Mouse (Mus musculus) G1E (cell line): ENCODE results near the gene Mfsd12.

Source experiments
- CTCF ChIP-seq: IDR thresholded peaks from 2 replicates; pipeline ENCODE4 v1.5.1; 2012; ENCODE audit warnings: low read depth, low read length, inconsistent platforms, mixed read lengths
- GATA1 ChIP-seq: IDR thresholded peaks from 2 replicates; pipeline ENCODE4 v1.6.1; 2012; ENCODE audit warnings: borderline replicate concordance, low read length, inconsistent platforms, mixed read lengths
- POLR2AphosphoS5 ChIP-seq: IDR thresholded peaks from 2 replicates; pipeline ENCODE4 v1.6.1; 2012; ENCODE audit warnings: low read depth, low read length, inconsistent platforms; ENCODE audit not compliant: insufficient replicate concordance
- TAL1 ChIP-seq: conservative IDR thresholded peaks from 2 replicates; pipeline ENCODE4 v1.6.1; 2012; ENCODE audit warnings: low read depth, low read length, inconsistent platforms, mixed read lengths

GRCm38 (mm10) chr10:81402227-81402765 is 45.0 kb downstream of the Mfsd12 start:
- TF ChIP-seq CTCF, result no peak
- no peak for TF ChIP-seq GATA1
- no peak for TF ChIP-seq POLR2AphosphoS5
- no peak for TF ChIP-seq TAL1
